Mouse (Mus musculus) megakaryocyte, embryonic 14.5 days (primary cell): ENCODE measurements around the gene Ift140.

Source experiments
- FLI1 ChIP-seq: IDR thresholded peaks from 2 replicates; pipeline ENCODE4 v1.6.1; 2012; ENCODE audit warnings: low read length, inconsistent platforms, mixed read lengths
- GATA1 ChIP-seq: IDR thresholded peaks from 3 replicates; pipeline ENCODE4 v1.6.1; 2012; ENCODE audit warnings: mixed read lengths, low read length, inconsistent platforms, borderline replicate concordance

DNA sequence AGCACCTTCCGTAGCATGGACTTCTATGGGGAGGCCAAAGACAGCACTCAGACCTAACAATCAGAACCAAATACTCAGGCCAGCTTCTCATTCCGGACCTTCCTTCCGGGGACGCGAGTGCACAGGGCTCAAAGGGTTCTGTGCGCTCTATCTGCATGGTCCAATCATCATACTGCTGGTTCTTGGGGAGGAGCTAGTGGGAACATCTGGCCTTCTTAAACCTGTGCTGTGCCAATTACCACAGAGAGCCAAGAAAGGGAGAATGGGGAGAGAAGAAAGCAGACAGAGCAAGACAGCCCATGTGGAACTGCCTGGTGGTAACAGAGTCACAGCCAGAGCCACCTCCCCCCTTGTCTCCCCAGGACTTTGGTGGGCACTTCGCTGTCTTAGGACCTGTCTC is 50.7 kb downstream of the Ift140 start:
- TF ChIP-seq GATA1 = no peak
- no peak for TF ChIP-seq FLI1
